Mouse (Mus musculus) embryonic facial prominence, embryonic 10.5 days (tissue): ENCODE measurements at regions not wholly inside any gene's neighbourhood (a gene's known extent, or its start where the extent isn't known, plus 50 kb on each side); places are given as distances from the start of the nearest gene placed in this dataset.

Source experiments
- DNase-seq: peaks from one replicate; pipeline ENCODE4 v3.0.0-alpha.2; 2017; ENCODE audit warnings: low spot score
- H3K27ac ChIP-seq: fragments of 300-500 bp; sonication (generic); replicated peaks from 2 replicates; pipeline ENCODE4 v1.5.1; 2016; ENCODE audit warnings: mild to moderate bottlenecking
- H3K27me3 ChIP-seq: fragments of 300-500 bp; sonication (generic); replicated peaks from 2 replicates; pipeline ENCODE4 v1.6.1; 2016; ENCODE audit warnings: low read depth, mild to moderate bottlenecking; ENCODE audit not compliant: poor library complexity, severe bottlenecking
- H3K36me3 ChIP-seq: fragments of 300-500 bp; sonication (generic); replicated peaks from 2 replicates; pipeline ENCODE4 v1.6.1; 2016; ENCODE audit warnings: mild to moderate bottlenecking, moderate library complexity
- H3K4me1 ChIP-seq: fragments of 300-500 bp; sonication (generic); 2 replicates; pipeline ENCODE4 v1.6.1; 2016
- H3K4me3 ChIP-seq: fragments of 300-500 bp; sonication (generic); 2 replicates; pipeline ENCODE4 v1.5.1; 2016; ENCODE audit warnings: mild to moderate bottlenecking, moderate library complexity
- H3K9me3 ChIP-seq: fragments of 300-500 bp; sonication (generic); 2 replicates; pipeline ENCODE4 v1.6.1; 2016; ENCODE audit warnings: mild to moderate bottlenecking
- WGBS: fragments of 180-500 bp; shearing (Covaris S2); methylation state at CpG from one replicate; pipeline ENCODE4 v1.1.7; 2016; 5-methylcytosine and 5-hydroxymethylcytosine counted together

- no peak for DNase-seq
- H3K4me3 ChIP-seq, result no peak overlapping the region
- no peak overlapping the region for H3K27ac ChIP-seq
- no peaks in the 10 kb centered on the region for H3K27me3 ChIP-seq
- H3K4me1 ChIP-seq, result no peaks in the 10 kb centered on the region
- WGBS, result 90% methylated on average over 2 of the region's 2 CpGs
- no peaks in the 10 kb centered on the region for H3K36me3 ChIP-seq
- no peaks in the 10 kb centered on the region for H3K9me3 ChIP-seq
Measured at GRCm38 (mm10) chr16:71835325-71835724, 472.8 kb upstream of the Robo1 start.

DNA sequence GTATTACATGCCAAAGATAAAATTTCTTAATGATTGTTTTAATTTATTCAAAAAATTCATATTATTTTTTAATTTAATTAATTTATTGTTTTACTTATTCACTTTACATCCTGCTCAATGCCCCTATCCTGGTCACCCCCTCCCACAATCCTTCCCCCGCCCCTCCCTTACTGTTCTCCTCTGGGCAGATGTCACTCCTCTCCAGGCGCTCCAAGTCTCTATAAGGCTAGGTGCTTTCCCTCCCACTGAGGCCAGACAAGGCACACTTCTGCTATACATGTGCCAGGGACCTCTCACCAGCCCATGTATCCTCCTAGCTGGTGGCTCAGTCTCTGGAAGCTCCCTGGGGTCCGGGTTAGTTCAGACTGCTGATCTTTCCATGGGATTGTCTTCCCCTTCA lies 458.0 kb upstream of the Robo1 start:
- Histone ChIP-seq H3K9me3 (no peaks in the 10 kb centered on the region), H3K36me3 (no peaks in the 10 kb centered on the region), H3K27ac (no peak overlapping the region), H3K4me3 (no peak overlapping the region), H3K4me1 (no peaks in the 10 kb centered on the region), H3K27me3 (no peaks in the 10 kb centered on the region)
- 94% methylated on average over 3 of the region's 3 CpGs for WGBS
- no peak for DNase-seq

- Histone ChIP-seq H3K4me3 (no peak overlapping the region), H3K4me1 (no peaks in the 10 kb centered on the region), H3K27me3 (no peaks in the 10 kb centered on the region), H3K36me3 (no peaks in the 10 kb centered on the region), H3K27ac (no peak overlapping the region), H3K9me3 (no peaks in the 10 kb centered on the region)
- DNase-seq, result no peak
- 62% methylated on average over 3 of the region's 3 CpGs for WGBS
Measured at GRCm38 (mm10) chr16:71851590-71852190, 456.4 kb upstream of the Robo1 start.

DNA sequence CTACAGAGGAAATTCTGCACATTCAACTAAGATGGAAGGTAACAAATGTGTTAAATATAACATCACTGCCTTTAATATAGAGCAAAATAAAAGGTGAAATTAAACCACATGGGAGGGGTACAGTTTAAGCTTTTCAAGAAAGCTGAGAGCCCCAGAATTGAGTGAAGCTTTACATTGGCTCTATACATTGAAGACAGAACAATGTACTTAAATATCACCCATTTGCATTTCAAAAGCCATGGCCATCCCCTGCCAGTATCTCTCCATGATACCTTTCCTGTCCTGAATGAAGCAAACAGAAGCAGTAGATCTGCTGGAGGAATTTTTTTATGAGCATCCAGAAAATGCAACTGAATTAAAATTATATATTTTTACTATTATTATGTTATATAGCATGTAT lies 450.2 kb upstream of the Robo1 start:
- Histone ChIP-seq H3K4me3 (no peak overlapping the region), H3K27me3 (no peaks in the 10 kb centered on the region), H3K4me1 (no peaks in the 10 kb centered on the region), H3K27ac (no peak overlapping the region), H3K36me3 (no peaks in the 10 kb centered on the region), H3K9me3 (no peaks in the 10 kb centered on the region)
- DNase-seq, result no peak

DNA sequence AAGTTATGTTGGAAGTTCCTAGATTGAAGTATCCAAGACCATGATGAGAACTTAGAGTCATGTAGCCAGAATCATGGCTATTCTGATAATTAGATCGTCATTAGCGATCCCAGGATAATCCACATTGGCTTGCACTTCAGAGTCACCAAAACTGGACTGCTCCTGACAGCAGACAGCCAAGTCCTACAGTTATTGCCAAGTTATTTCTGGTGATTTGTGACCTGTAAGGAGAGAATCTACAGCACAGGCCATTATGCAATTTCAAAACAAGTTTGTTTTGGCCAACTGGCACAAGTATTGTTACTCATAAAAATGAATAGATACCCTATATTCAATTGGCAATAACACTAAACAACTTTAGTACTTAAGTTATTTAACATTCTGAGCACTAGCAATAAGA lies 447.9 kb upstream of the Robo1 start:
- WGBS, result 95% methylated on average over 2 of the region's 2 CpGs
- no peak for DNase-seq
- Histone ChIP-seq H3K9me3 (no peaks in the 10 kb centered on the region), H3K4me1 (no peaks in the 10 kb centered on the region), H3K27ac (no peak overlapping the region), H3K4me3 (no peak overlapping the region), H3K27me3 (no peaks in the 10 kb centered on the region), H3K36me3 (no peaks in the 10 kb centered on the region)

GRCm38 (mm10) chr16:71885701-71886100 lies 422.4 kb upstream of the Robo1 start:
- H3K9me3 ChIP-seq, result no peaks in the 10 kb centered on the region
- H3K36me3 ChIP-seq, result no peaks in the 10 kb centered on the region
- 68% methylated on average over 4 of the region's 4 CpGs for WGBS

GRCm38 (mm10) chr16:71889679-71890078 lies 418.4 kb upstream of the Robo1 start:
- H3K9me3 ChIP-seq, result no peaks in the 10 kb centered on the region
- 87% methylated on average over 2 of the region's 2 CpGs for WGBS
- no peak for DNase-seq
- H3K4me3 ChIP-seq, result no peak overlapping the region
- no peaks in the 10 kb centered on the region for H3K27me3 ChIP-seq
- H3K27ac ChIP-seq, result no peak overlapping the region
- no peaks in the 10 kb centered on the region for H3K4me1 ChIP-seq
- H3K36me3 ChIP-seq, result no peaks in the 10 kb centered on the region

More at GRCm38 (mm10) chr16:71885701-71886100, 422.4 kb upstream of the Robo1 start:
- Histone ChIP-seq H3K4me1 (no peaks in the 10 kb centered on the region), H3K4me3 (no peak overlapping the region), H3K27ac (no peak overlapping the region), H3K27me3 (no peaks in the 10 kb centered on the region)
- DNase-seq, result no peak

- no peak for DNase-seq
- Histone ChIP-seq H3K27me3 (no peaks in the 10 kb centered on the region), H3K27ac (no peak overlapping the region), H3K36me3 (no peaks in the 10 kb centered on the region), H3K4me1 (no peaks in the 10 kb centered on the region), H3K9me3 (no peaks in the 10 kb centered on the region), H3K4me3 (no peak overlapping the region)
- WGBS, result 92% methylated on average over 13 of the region's 13 CpGs
Measured at GRCm38 (mm10) chr16:71923111-71923510, 385.0 kb upstream of the Robo1 start.

DNA sequence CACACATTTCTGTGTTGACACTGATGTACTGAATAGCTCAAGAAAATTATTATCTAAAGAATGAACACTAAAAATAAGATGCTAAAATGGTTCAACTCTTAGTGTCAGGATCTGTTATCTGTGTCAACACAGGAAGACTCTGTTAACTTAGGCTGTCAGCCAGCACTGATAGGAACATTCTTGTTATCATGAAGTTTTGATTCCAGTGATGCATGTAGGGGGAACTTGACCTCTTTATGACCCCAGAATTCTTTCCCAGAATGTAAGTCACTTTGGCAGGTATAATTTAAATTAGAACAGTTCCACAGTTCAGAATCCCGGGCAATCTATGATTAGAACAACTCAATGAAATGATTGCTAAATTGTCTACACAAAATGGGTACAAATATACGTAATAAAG lies 363.9 kb upstream of the Robo1 start:
- Histone ChIP-seq H3K4me1 (no peaks in the 10 kb centered on the region), H3K27me3 (no peaks in the 10 kb centered on the region), H3K27ac (no peak overlapping the region), H3K4me3 (no peak overlapping the region), H3K36me3 (no peaks in the 10 kb centered on the region), H3K9me3 (no peaks in the 10 kb centered on the region)
- 59% methylated on average over 2 of the region's 2 CpGs for WGBS
- no peak for DNase-seq

- Histone ChIP-seq H3K4me1 (no peaks in the 10 kb centered on the region), H3K4me3 (no peak overlapping the region), H3K9me3 (no peaks in the 10 kb centered on the region), H3K36me3 (no peaks in the 10 kb centered on the region), H3K27me3 (no peaks in the 10 kb centered on the region), H3K27ac (no peak overlapping the region)
- DNase-seq, result no peak
- WGBS, result 66% methylated on average over 2 of the region's 2 CpGs
Measured at GRCm38 (mm10) chr16:71944846-71945245, 363.3 kb upstream of the Robo1 start.

DNA sequence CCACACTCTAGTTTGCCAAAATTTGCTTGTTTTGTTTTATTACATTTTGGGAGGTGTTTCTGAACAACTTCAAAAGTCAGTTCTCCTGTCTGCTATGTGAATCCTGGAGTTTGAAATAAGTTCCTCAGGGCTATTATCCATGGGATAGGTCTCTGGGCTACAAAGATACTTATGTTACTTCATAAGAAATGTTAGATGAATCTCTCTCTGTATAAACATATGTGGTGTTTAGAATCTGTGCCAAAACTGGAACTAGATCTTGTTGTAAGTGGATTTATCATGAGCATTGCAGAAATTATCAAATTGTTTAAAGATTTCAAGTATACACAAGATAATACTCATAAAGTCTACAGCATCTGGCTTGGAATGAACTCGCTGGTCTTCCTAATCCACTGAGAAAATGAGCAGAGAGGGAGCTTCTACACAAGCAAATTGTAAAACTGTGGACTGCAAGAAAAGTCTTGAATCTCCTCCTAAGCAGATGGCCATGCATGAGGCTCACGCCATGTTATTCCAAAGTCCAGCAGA lies 355.2 kb upstream of the Robo1 start:
- Histone ChIP-seq H3K27ac (no peak overlapping the region), H3K27me3 (no peaks in the 10 kb centered on the region), H3K9me3 (0 out of 2 replicates have a peak, but pooled peaks cover 4% of the 10 kb centered on the region), H3K36me3 (no peaks in the 10 kb centered on the region), H3K4me1 (no peaks in the 10 kb centered on the region), H3K4me3 (no peak overlapping the region)
- WGBS, result 89% methylated on average over 2 of the region's 2 CpGs
- DNase-seq, result no peak

- H3K27ac ChIP-seq, result no peak overlapping the region
- no peaks in the 10 kb centered on the region for H3K9me3 ChIP-seq
- H3K4me1 ChIP-seq, result no peaks in the 10 kb centered on the region
- no peaks in the 10 kb centered on the region for H3K27me3 ChIP-seq
- H3K36me3 ChIP-seq, result no peaks in the 10 kb centered on the region
- H3K4me3 ChIP-seq, result no peak overlapping the region
- DNase-seq, result no peak
Measured at GRCm38 (mm10) chr16:71963579-71963978, 344.5 kb upstream of the Robo1 start.

DNA sequence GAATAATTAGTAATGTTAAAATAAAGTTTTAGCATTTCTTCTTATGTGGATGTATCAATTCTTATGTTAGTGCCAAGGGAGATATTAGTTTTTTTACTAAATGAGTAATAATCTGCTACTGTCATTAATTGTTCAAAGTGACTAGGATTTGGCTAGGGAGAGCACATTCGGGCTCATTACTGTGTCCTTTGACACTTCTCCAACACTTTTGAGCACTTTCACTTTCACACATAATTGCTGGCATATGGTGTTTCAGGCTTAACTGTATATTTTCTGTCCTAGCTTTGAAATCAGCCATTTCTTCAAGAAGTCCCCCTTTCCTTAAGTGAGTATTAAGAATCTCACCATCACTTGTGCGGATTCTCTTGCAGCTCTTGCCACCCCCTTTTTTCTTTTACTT lies 334.3 kb upstream of the Robo1 start:
- no peak overlapping the region for H3K4me3 ChIP-seq
- WGBS, result 82% methylated on average over 2 of the region's 2 CpGs
- no peaks in the 10 kb centered on the region for H3K27me3 ChIP-seq
- DNase-seq, result no peak
- no peaks in the 10 kb centered on the region for H3K36me3 ChIP-seq
- no peaks in the 10 kb centered on the region for H3K9me3 ChIP-seq
- no peaks in the 10 kb centered on the region for H3K4me1 ChIP-seq
- H3K27ac ChIP-seq, result no peak overlapping the region
